Mouse (Mus musculus): ENCODE measurements around the gene Osbpl10. TPM values are rescaled to one million over a fixed set of nuclear protein-coding genes. Genes with fewer than 3 reads are reported as not detected.

The Osbpl10 gene
- polyA plus RNA-seq, 1 experiment from 2014 or later = 0.11 TPM

GRCm38 (mm10) chr9:114944642-114945041, 33.7 kb upstream of the Osbpl10 start:
- Histone ChIP-seq H3K27me3 (ENCODE audit: control insufficient read depth, insufficient read depth, low read depth, low read length) (no peaks in the 10 kb centered on the region), H3K9me3 (replicated peaks; ENCODE audit: control insufficient read depth, low read length) (no peaks in the 10 kb centered on the region), H3K36me3 (ENCODE audit: control insufficient read depth, insufficient read depth) (no peaks in the 10 kb centered on the region), H3K4me3 (ENCODE audit: low read depth, low read length) (no peak overlapping the region), H3K4me2 (ENCODE audit: low read depth, low read length) (no peak overlapping the region), H3K27ac (ENCODE audit: low read length) (no peak overlapping the region), H3K9ac (ENCODE audit: low read depth, low read length) (no peak overlapping the region), H3K4me1 (ENCODE audit: control insufficient read depth, low read depth, low read length) (no peaks in the 10 kb centered on the region)
- 52% methylated on average over 3 of the region's 3 CpGs for WGBS (ENCODE audit: insufficient replicate concordance)
- ATAC-seq (ENCODE audit: low read depth) = no peak

DNA sequence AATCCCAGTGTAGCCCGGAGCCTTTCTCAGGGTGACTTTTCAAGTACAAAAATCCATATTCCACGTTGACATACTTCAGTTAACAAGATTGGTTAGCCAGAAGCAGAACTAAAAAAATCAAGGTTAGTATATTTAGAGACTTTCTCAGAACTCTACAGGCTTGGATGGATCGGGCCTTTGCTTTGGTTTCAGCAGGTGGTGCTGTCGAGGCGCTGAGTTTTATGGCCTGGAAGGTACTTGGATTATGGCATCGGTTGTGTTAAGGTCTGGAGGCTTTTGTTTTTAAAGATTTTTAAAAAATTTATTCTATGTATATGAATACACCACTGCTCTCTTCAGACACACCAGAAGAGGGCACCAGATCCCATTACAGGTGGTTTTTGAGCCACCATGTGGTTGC, 32.8 kb upstream of the Osbpl10 start:
- no peak overlapping the region for H3K4me2 ChIP-seq (ENCODE audit: low read depth, low read length)
- H3K4me1 ChIP-seq (ENCODE audit: control insufficient read depth, low read depth, low read length) = no peaks in the 10 kb centered on the region; the same call in 1 of the 2 replicates
- no peaks in the 10 kb centered on the region for H3K36me3 ChIP-seq (ENCODE audit: control insufficient read depth, insufficient read depth)
- H3K27me3 ChIP-seq (ENCODE audit: control insufficient read depth, insufficient read depth, low read depth, low read length) = no peaks in the 10 kb centered on the region
- no peaks in the 10 kb centered on the region for H3K9me3 ChIP-seq (replicated peaks; ENCODE audit: control insufficient read depth, low read length)
- ATAC-seq (ENCODE audit: low read depth) = no peak
- no peak overlapping the region for H3K27ac ChIP-seq (ENCODE audit: low read length)
- H3K9ac ChIP-seq (ENCODE audit: low read depth, low read length) = no peak overlapping the region
- no peak overlapping the region for H3K4me3 ChIP-seq (ENCODE audit: low read depth, low read length)
- WGBS (ENCODE audit: insufficient replicate concordance) = 67% methylated on average over 6 of the region's 6 CpGs

GRCm38 (mm10) chr9:114948395-114948794, 30.0 kb upstream of the Osbpl10 start:
- Histone ChIP-seq H3K9ac (ENCODE audit: low read depth, low read length) (no peak overlapping the region), H3K27me3 (ENCODE audit: control insufficient read depth, insufficient read depth, low read depth, low read length) (no peaks in the 10 kb centered on the region), H3K4me3 (ENCODE audit: low read depth, low read length) (no peak overlapping the region), H3K4me1 (ENCODE audit: control insufficient read depth, low read depth, low read length) (no peaks in the 10 kb centered on the region; the same call in 1 of the 2 replicates), H3K27ac (ENCODE audit: low read length) (no peak overlapping the region), H3K4me2 (ENCODE audit: low read depth, low read length) (no peak overlapping the region), H3K9me3 (replicated peaks; ENCODE audit: control insufficient read depth, low read length) (no peaks in the 10 kb centered on the region), H3K36me3 (ENCODE audit: control insufficient read depth, insufficient read depth) (no peaks in the 10 kb centered on the region)
- ATAC-seq (ENCODE audit: low read depth) = no peak
- 25% methylated on average over 5 of the region's 5 CpGs for WGBS (ENCODE audit: insufficient replicate concordance)

DNA sequence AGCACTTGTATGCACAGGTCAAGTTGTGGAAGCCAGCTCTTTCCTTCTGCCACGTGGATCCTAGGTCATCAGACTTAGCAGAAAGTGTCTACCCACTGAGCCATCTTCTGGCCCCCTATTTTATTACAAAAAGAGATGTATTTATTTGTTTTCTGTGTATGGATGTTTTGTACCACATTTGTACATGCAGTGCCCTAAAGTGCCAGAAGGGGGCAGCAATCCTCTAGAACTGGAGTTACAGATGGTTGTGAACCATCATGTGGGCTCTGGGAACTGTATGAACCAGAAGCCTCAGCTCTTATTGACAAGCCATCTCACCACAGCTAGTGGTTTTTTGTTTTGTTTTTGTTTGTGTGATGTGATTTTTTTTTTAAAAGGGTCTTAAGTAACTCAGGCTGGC, 25.5 kb upstream of the Osbpl10 start:
- Histone ChIP-seq H3K4me1 (ENCODE audit: control insufficient read depth, low read depth, low read length) (no peaks in the 10 kb centered on the region; the same call in 1 of the 2 replicates), H3K9me3 (replicated peaks; ENCODE audit: control insufficient read depth, low read length) (no peaks in the 10 kb centered on the region), H3K9ac (ENCODE audit: low read depth, low read length) (no peak overlapping the region), H3K27ac (ENCODE audit: low read length) (no peak overlapping the region), H3K4me3 (ENCODE audit: low read depth, low read length) (no peak overlapping the region), H3K36me3 (ENCODE audit: control insufficient read depth, insufficient read depth) (no peaks in the 10 kb centered on the region), H3K27me3 (ENCODE audit: control insufficient read depth, insufficient read depth, low read depth, low read length) (no peaks in the 10 kb centered on the region), H3K4me2 (ENCODE audit: low read depth, low read length) (no peak overlapping the region)
- ATAC-seq (ENCODE audit: low read depth) = no peak
- WGBS (ENCODE audit: insufficient replicate concordance) = 6% methylated on average over 1 of the region's 1 CpGs

GRCm38 (mm10) chr9:114955340-114955739, 23.0 kb upstream of the Osbpl10 start:
- Histone ChIP-seq H3K36me3 (ENCODE audit: control insufficient read depth, insufficient read depth) (no peaks in the 10 kb centered on the region), H3K9ac (ENCODE audit: low read depth, low read length) (no peak overlapping the region), H3K9me3 (replicated peaks; ENCODE audit: control insufficient read depth, low read length) (no peaks in the 10 kb centered on the region), H3K27me3 (ENCODE audit: control insufficient read depth, insufficient read depth, low read depth, low read length) (no peaks in the 10 kb centered on the region), H3K27ac (ENCODE audit: low read length) (no peak overlapping the region), H3K4me3 (ENCODE audit: low read depth, low read length) (no peak overlapping the region), H3K4me2 (ENCODE audit: low read depth, low read length) (no peak overlapping the region), H3K4me1 (ENCODE audit: control insufficient read depth, low read depth, low read length) (no peaks in the 10 kb centered on the region)
- ATAC-seq (ENCODE audit: low read depth) = no peak
- WGBS (ENCODE audit: insufficient replicate concordance) = 79% methylated on average over 11 of the region's 11 CpGs

DNA sequence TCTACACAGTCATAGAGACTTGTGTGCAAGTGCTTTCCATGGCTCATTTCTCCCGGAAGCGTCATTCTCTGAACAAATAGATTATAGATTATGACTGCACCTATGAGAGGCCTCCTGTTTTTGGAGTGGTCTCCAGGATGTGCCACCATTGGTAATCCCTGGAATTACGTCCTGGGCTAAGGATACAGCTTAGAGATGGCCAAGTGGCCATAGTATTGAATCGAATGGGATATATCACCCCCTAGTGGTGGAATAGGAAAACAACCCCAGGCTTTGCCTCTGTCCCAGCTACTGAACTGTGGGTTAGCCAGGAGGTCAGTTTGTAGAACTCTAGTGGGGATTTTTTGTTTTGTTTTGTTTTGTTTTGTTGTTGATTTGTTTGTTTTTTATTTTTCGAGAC, 21.4 kb upstream of the Osbpl10 start:
- H3K9ac ChIP-seq (ENCODE audit: low read depth, low read length) = no peak overlapping the region
- no peak overlapping the region for H3K4me3 ChIP-seq (ENCODE audit: low read depth, low read length)
- no peaks in the 10 kb centered on the region for H3K4me1 ChIP-seq (ENCODE audit: control insufficient read depth, low read depth, low read length)
- H3K27ac ChIP-seq (ENCODE audit: low read length) = no peak overlapping the region
- 31% methylated on average over 5 of the region's 5 CpGs for WGBS (ENCODE audit: insufficient replicate concordance)
- no peaks in the 10 kb centered on the region for H3K9me3 ChIP-seq (replicated peaks; ENCODE audit: control insufficient read depth, low read length)
- no peak overlapping the region for H3K4me2 ChIP-seq (ENCODE audit: low read depth, low read length)
- H3K36me3 ChIP-seq (ENCODE audit: control insufficient read depth, insufficient read depth) = no peaks in the 10 kb centered on the region
- no peak for ATAC-seq (ENCODE audit: low read depth)
- H3K27me3 ChIP-seq (ENCODE audit: control insufficient read depth, insufficient read depth, low read depth, low read length) = no peaks in the 10 kb centered on the region

- Histone ChIP-seq H3K9ac (ENCODE audit: low read depth, low read length) (no peak overlapping the region), H3K9me3 (replicated peaks; ENCODE audit: control insufficient read depth, low read length) (no peaks in the 10 kb centered on the region), H3K4me3 (ENCODE audit: low read depth, low read length) (no peak overlapping the region), H3K4me2 (ENCODE audit: low read depth, low read length) (no peak overlapping the region), H3K4me1 (ENCODE audit: control insufficient read depth, low read depth, low read length) (no peaks in the 10 kb centered on the region), H3K36me3 (ENCODE audit: control insufficient read depth, insufficient read depth) (no peaks in the 10 kb centered on the region), H3K27me3 (ENCODE audit: control insufficient read depth, insufficient read depth, low read depth, low read length) (no peaks in the 10 kb centered on the region), H3K27ac (ENCODE audit: low read length) (no peak overlapping the region)
- ATAC-seq (ENCODE audit: low read depth) = no peak
- WGBS (ENCODE audit: insufficient replicate concordance) = 40% methylated on average over 4 of the region's 4 CpGs
Measured at GRCm38 (mm10) chr9:114960043-114960789, 18.2 kb upstream of the Osbpl10 start.

DNA sequence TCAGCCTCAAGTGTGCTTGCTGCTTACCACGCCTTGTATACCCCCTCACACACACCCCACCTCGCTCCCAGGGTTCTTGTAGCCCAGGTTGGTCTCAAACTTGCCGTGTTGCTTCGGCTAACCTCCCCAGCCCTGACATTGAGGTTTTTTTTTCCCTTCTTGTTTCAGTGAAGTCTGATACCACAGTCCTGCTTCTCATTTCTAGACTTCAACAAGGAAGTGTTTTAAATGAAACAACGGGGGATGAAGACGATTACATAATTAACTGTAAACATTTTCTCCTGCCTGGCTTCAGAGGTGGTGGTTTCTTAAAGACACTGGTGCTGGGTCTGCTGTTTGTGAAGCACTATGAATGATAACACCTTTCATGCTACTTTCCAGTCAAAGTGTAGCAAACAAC, 17.5 kb upstream of the Osbpl10 start:
- ATAC-seq (ENCODE audit: low read depth) = no peak
- Histone ChIP-seq H3K36me3 (ENCODE audit: control insufficient read depth, insufficient read depth) (no peaks in the 10 kb centered on the region), H3K4me3 (ENCODE audit: low read depth, low read length) (no peak overlapping the region), H3K9ac (ENCODE audit: low read depth, low read length) (no peak overlapping the region), H3K27ac (ENCODE audit: low read length) (no peak overlapping the region), H3K4me1 (ENCODE audit: control insufficient read depth, low read depth, low read length) (no peaks in the 10 kb centered on the region), H3K27me3 (ENCODE audit: control insufficient read depth, insufficient read depth, low read depth, low read length) (no peaks in the 10 kb centered on the region), H3K9me3 (replicated peaks; ENCODE audit: control insufficient read depth, low read length) (no peaks in the 10 kb centered on the region), H3K4me2 (ENCODE audit: low read depth, low read length) (no peak overlapping the region)
- 49% methylated on average over 6 of the region's 6 CpGs for WGBS (ENCODE audit: insufficient replicate concordance)

GRCm38 (mm10) chr9:114964093-114964492, 14.3 kb upstream of the Osbpl10 start:
- Histone ChIP-seq H3K4me3 (ENCODE audit: low read depth, low read length) (no peak overlapping the region), H3K27me3 (ENCODE audit: control insufficient read depth, insufficient read depth, low read depth, low read length) (no peaks in the 10 kb centered on the region), H3K27ac (ENCODE audit: low read length) (no peak overlapping the region), H3K9me3 (replicated peaks; ENCODE audit: control insufficient read depth, low read length) (no peaks in the 10 kb centered on the region), H3K9ac (ENCODE audit: low read depth, low read length) (no peak overlapping the region), H3K4me2 (ENCODE audit: low read depth, low read length) (no peak overlapping the region), H3K4me1 (ENCODE audit: control insufficient read depth, low read depth, low read length) (no peaks in the 10 kb centered on the region), H3K36me3 (ENCODE audit: control insufficient read depth, insufficient read depth) (no peaks in the 10 kb centered on the region)
- WGBS (ENCODE audit: insufficient replicate concordance) = 53% methylated on average over 3 of the region's 3 CpGs
- no peak for ATAC-seq (ENCODE audit: low read depth)
